ENCODE assay signal across 28 mouse cellular contexts in the genomic region with DNA sequence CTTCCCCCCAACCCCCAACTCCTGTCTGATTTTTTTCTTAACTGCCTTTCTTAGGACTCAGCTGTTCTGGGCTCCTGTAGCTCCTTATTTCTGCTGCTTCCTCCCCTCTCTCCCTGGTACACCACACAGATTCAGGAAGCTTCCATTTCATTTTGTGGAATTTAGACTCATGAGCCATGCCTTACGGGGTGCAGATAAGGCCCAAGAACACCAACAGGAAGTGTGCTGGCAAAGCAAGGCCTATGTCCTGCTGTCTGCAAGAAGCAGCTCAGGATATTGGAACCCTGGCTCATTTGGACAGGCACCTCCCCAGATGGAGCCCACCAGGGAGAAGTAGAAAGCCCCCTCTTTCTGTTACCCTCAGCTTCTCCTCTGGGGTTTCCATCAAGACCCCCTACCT. TPM values are rescaled to one million over a fixed set of nuclear protein-coding genes. Genes with fewer than 3 reads are reported as not detected.
"Had no signal": no experiment of that assay in that cellular context is flagged by ENCODE, and none has a peak within 500 bp of the region (broad histone marks: within the 10 kb centered on the region; RNA-seq: fewer than 3 reads in every experiment).

No protein-coding gene starts in this region.

- H3K27ac ChIP-seq: heart, embryonic 13.5 days; heart, embryonic 15.5 days; hindbrain, embryonic 10.5 days; hindbrain, embryonic 12.5 days; hindbrain, embryonic 14.5 days; intestine, embryonic 15.5 days; layer of hippocampus, adult 2 months; left cerebral cortex, adult 2 months; limb, embryonic 10.5 days; limb, embryonic 12.5 days; liver, embryonic 13.5 days; liver, embryonic 15.5 days had no signal

- ATAC-seq: hindbrain, embryonic 16.5 days; inflammation-experienced regulatory T-cells, adult 6 months; intestine, embryonic 15.5 days had no signal

- DNase-seq: gastrocnemius, postnatal 14 days; gastrocnemius, postnatal 36 days; heart, adult 18-20 months; heart, postnatal 4 days; kidney, adult 18-20 months; kidney, adult 8-10 months; kidney, postnatal 10 days; kidney, postnatal 25 days; kidney, postnatal 4 days; liver; liver, embryonic 13.5 days had no signal

- H3K4me3 ChIP-seq: heart, embryonic 13.5 days; heart, embryonic 15.5 days; hindbrain, embryonic 10.5 days; hindbrain, embryonic 12.5 days; intestine, embryonic 15.5 days; layer of hippocampus, adult 2 months; left cerebral cortex, adult 2 months; limb, embryonic 10.5 days; limb, embryonic 12.5 days; liver, embryonic 13.5 days; liver, embryonic 15.5 days had no signal

- H3K9me3 ChIP-seq: heart, embryonic 13.5 days; heart, embryonic 15.5 days; hindbrain, embryonic 10.5 days; hindbrain, embryonic 12.5 days; intestine, embryonic 15.5 days; limb, embryonic 10.5 days; limb, embryonic 12.5 days; liver, embryonic 13.5 days; liver, embryonic 15.5 days had no signal

- H3K9ac ChIP-seq: heart, embryonic 13.5 days; heart, embryonic 15.5 days; hindbrain, embryonic 12.5 days; hindbrain, embryonic 14.5 days; intestine, embryonic 15.5 days; limb, embryonic 12.5 days; liver, embryonic 13.5 days; liver, embryonic 15.5 days had no signal

- H3K27me3 ChIP-seq: heart, embryonic 13.5 days; heart, embryonic 15.5 days; hindbrain, embryonic 12.5 days; intestine, embryonic 15.5 days; limb, embryonic 12.5 days; liver, embryonic 13.5 days; liver, embryonic 15.5 days had no signal

- H3K36me3 ChIP-seq: heart, embryonic 15.5 days; intestine, embryonic 15.5 days; liver, embryonic 15.5 days had no signal

RNA-seq across cellular contexts. Expression of gene Ism2, which starts 17.7 kb away (rescaled TPM):
- total RNA-seq: gastrocnemius, adult 18-20 months; gastrocnemius, adult 8-10 months; gastrocnemius, postnatal 36 days; heart, adult 18-20 months; heart, adult 8-10 months; heart, postnatal 25 days had no signal
- polyA plus RNA-seq: inflammation-experienced regulatory T-cells, adult 6 months had no signal
